ENCODE assay signal across 29 mouse cellular contexts in genomic region chrX:163981092-163981491, GRCm38 (mm10). TPM values are rescaled to one million over a fixed set of nuclear protein-coding genes. Genes with fewer than 3 reads are reported as not detected.
DNase-seq lines count a peak whose midpoint lies in the region; ATAC-seq and TF ChIP-seq lines count a peak whose summit lies in the region.
"Had no signal": no experiment of that assay in that cellular context is flagged by ENCODE, and none has a peak within 500 bp of the region (broad histone marks: within the 10 kb centered on the region; RNA-seq: fewer than 3 reads in every experiment).

No protein-coding gene starts in this region.

- no peak overlapping the region for H3K4me2 ChIP-seq in forebrain, embryonic 11.5 days (ENCODE audit: low read depth, low read length, severe bottlenecking)
- H3K4me2 ChIP-seq: embryonic facial prominence, embryonic 13.5 days; forebrain, embryonic 13.5 days; heart, embryonic 11.5 days; hindbrain, embryonic 13.5 days; intestine, embryonic 15.5 days had no signal

- peaks cover 0 to 6% of the 10 kb centered on the region in 2 experiments; a peak in 1 of 4 replicates for H3K4me1 ChIP-seq in MEL (ENCODE audit: control insufficient read depth in 1 of 2, insufficient read depth in 2 of 2, low read length in 2 of 2)
- H3K4me1 ChIP-seq in forebrain, embryonic 11.5 days (replicated peaks; ENCODE audit: control insufficient read depth, insufficient read depth, low read length): no peaks in the 10 kb centered on the region
- H3K4me1 ChIP-seq in heart, adult 2 months (ENCODE audit: control insufficient read depth, insufficient read depth, low read length): no peaks in the 10 kb centered on the region
- H3K4me1 ChIP-seq: embryonic facial prominence, embryonic 10.5 days; embryonic facial prominence, embryonic 13.5 days; forebrain, embryonic 13.5 days; hindbrain, embryonic 10.5 days; hindbrain, embryonic 13.5 days; intestine, embryonic 15.5 days had no signal

- no peaks in the 10 kb centered on the region for H3K79me2 ChIP-seq in MEL (ENCODE audit: control insufficient read depth, insufficient read depth, low read length, poor library complexity)
- H3K79me2 ChIP-seq in heart, adult 2 months (replicated peaks; ENCODE audit: control insufficient read depth, insufficient read depth, low read length): no peaks in the 10 kb centered on the region

- no peak overlapping the region for H3K9ac ChIP-seq in MEL (ENCODE audit: control insufficient read depth, low read depth, low read length, poor library complexity, severe bottlenecking)
- H3K9ac ChIP-seq in forebrain, embryonic 11.5 days (ENCODE audit: low read length): no peak overlapping the region
- no peak overlapping the region for H3K9ac ChIP-seq in heart, adult 2 months (ENCODE audit: low read depth, low read length)
- H3K9ac ChIP-seq: embryonic facial prominence, embryonic 13.5 days; forebrain, embryonic 13.5 days; hindbrain, embryonic 13.5 days; intestine, embryonic 15.5 days had no signal

- intact Hi-C loops in heart, adult 2 months (cut with DNase I): no loop called here

- DNase-seq in MEL (ENCODE audit: low read depth, low spot score): peak; percentile 63
- peak; percentile 4 for DNase-seq in c-Kit-positive CD71-negative TER-119-negative erythroid progenitor cells, embryonic 14.5 days (ENCODE audit: low read depth)
- DNase-seq in forebrain, embryonic 11.5 days (ENCODE audit: low spot score): no peak
- no peak for DNase-seq in heart, adult 2 months
- DNase-seq: adrenal gland, postnatal 10 days; adrenal gland, postnatal 36 days; B cell, adult 2 months; cerebellum, adult 11 months; cerebellum, adult 2 months; cerebellum, adult 9-11 months; cerebellum, postnatal 25 days; embryo, embryonic 11 days; gastrocnemius, adult 2 months; gastrocnemius, postnatal 14 days; kidney, adult 11 months had no signal

- TF ChIP-seq RAD21 in MEL (IDR thresholded peaks at IDR 0.05; ENCODE audit: low read depth, low read length): no peak

- no peaks in the 10 kb centered on the region; a peak in 1 of 4 replicates for H3K27me3 ChIP-seq in MEL (ENCODE audit: control insufficient read depth in 1 of 2, insufficient read depth in 2 of 2, low read length in 2 of 2)
- H3K27me3 ChIP-seq in forebrain, embryonic 11.5 days (ENCODE audit: control insufficient read depth, insufficient read depth, low read length): peaks cover 2% of the 10 kb centered on the region
- no peaks in the 10 kb centered on the region for H3K27me3 ChIP-seq in heart, adult 2 months (ENCODE audit: control insufficient read depth, insufficient read depth, low read length)
- H3K27me3 ChIP-seq: CH12.LX; forebrain, embryonic 13.5 days; hindbrain, embryonic 13.5 days; intestine, embryonic 15.5 days had no signal

- no peaks in the 10 kb centered on the region for H3K36me3 ChIP-seq in MEL (ENCODE audit: control insufficient read depth in 1 of 2, insufficient read depth in 2 of 2, low read length in 2 of 2)
- no peaks in the 10 kb centered on the region for H3K36me3 ChIP-seq in forebrain, embryonic 11.5 days (ENCODE audit: control insufficient read depth, insufficient read depth, low read length)
- H3K36me3 ChIP-seq in heart, adult 2 months (ENCODE audit: control insufficient read depth, insufficient read depth, low read length): no peaks in the 10 kb centered on the region
- H3K36me3 ChIP-seq: embryonic facial prominence, embryonic 10.5 days; embryonic facial prominence, embryonic 13.5 days; G1E; hindbrain, embryonic 10.5 days; hindbrain, embryonic 13.5 days; intestine, embryonic 15.5 days had no signal

- no peak overlapping the region for H3K4me3 ChIP-seq in MEL (ENCODE audit: control insufficient read depth in 1 of 2, insufficient read depth in 1 of 2, low read depth in 2 of 2, low read length in 2 of 2)
- no peak overlapping the region for H3K4me3 ChIP-seq in forebrain, embryonic 11.5 days (ENCODE audit: low read depth, low read length)
- H3K4me3 ChIP-seq in heart, adult 2 months: no peak overlapping the region
- H3K4me3 ChIP-seq: embryonic facial prominence, embryonic 10.5 days; embryonic facial prominence, embryonic 13.5 days; erythroblast, embryonic 14.5 days; forebrain, embryonic 13.5 days; gastrocnemius, adult 2 months; hindbrain, embryonic 10.5 days; hindbrain, embryonic 13.5 days; intestine, embryonic 15.5 days had no signal

- peak in 1 of 2 experiments; percentile 54; a peak in 1 of 4 replicates for TF ChIP-seq EP300 in MEL (IDR thresholded peaks at IDR 0.05; ENCODE audit: low read depth in 1 of 2, low read length in 2 of 2)
- TF ChIP-seq EP300 in heart, adult 2 months (IDR thresholded peaks at IDR 0.05; ENCODE audit: insufficient read depth, low read depth, low read length): no peak

- no peak for TF ChIP-seq CTCF in MEL (IDR thresholded peaks at IDR 0.05 in 2 of 3, conservative IDR thresholded peaks at IDR 0.05 in 1 of 3; ENCODE audit: control insufficient read depth in 1 of 3, insufficient read depth in 1 of 3, low read depth in 2 of 3, low read length in 3 of 3, poor library complexity in 1 of 3, severe bottlenecking in 1 of 3)
- TF ChIP-seq CTCF in heart, adult 2 months (IDR thresholded peaks at IDR 0.05): no peak

- ATAC-seq in hematopoietic stem cell, adult 5-6 weeks (replicated peaks in 1 of 2; ENCODE audit: insufficient read depth in 1 of 2, low FRiP score in 2 of 2, low TSS enrichment in 1 of 2, low read depth in 1 of 2, poor library complexity in 2 of 2, severe bottlenecking in 2 of 2): peak; percentile 68 to 71; a peak in 3 of 4 replicates
- no peak for ATAC-seq in forebrain, embryonic 11.5 days (replicated peaks; ENCODE audit: low FRiP score)
- no peak for ATAC-seq in activated CD4-positive, CD25-positive, alpha-beta regulatory T cell, adult 4 months
- ATAC-seq: forebrain, embryonic 13.5 days; forebrain, embryonic 16.5 days; hindbrain, embryonic 16.5 days; intestine, embryonic 15.5 days had no signal

- TF ChIP-seq POLR2A in MEL (IDR thresholded peaks at IDR 0.05; ENCODE audit: control insufficient read depth in 1 of 2, insufficient read depth in 1 of 2, low read depth in 1 of 2, low read length in 2 of 2, poor library complexity in 1 of 2): no peak
- TF ChIP-seq POLR2A in heart, adult 2 months (IDR thresholded peaks at IDR 0.05; ENCODE audit: insufficient read depth, low read depth, low read length): no peak

- 100% methylated on average over 1 of the region's 1 CpGs for whole genome bisulfite sequencing in forebrain, embryonic 11.5 days
- 88% methylated on average over 1 of the region's 1 CpGs for WGBS in heart, adult 2 months

- no peaks in the 10 kb centered on the region for H3K9me3 ChIP-seq in MEL (replicated peaks; ENCODE audit: insufficient read depth, low read length)
- no peaks in the 10 kb centered on the region for H3K9me3 ChIP-seq in forebrain, embryonic 11.5 days (ENCODE audit: control insufficient read depth, low read length)
- H3K9me3 ChIP-seq: embryonic facial prominence, embryonic 10.5 days; embryonic facial prominence, embryonic 13.5 days; forebrain, embryonic 13.5 days; G1E; hindbrain, embryonic 10.5 days; hindbrain, embryonic 13.5 days; intestine, embryonic 15.5 days had no signal

- H3K27ac ChIP-seq in MEL (ENCODE audit: control insufficient read depth, low read depth, low read length): no peak overlapping the region
- H3K27ac ChIP-seq in forebrain, embryonic 11.5 days (ENCODE audit: low read depth, low read length): no peak overlapping the region
- no peak overlapping the region for H3K27ac ChIP-seq in heart, adult 2 months
- H3K27ac ChIP-seq: embryonic facial prominence, embryonic 10.5 days; embryonic facial prominence, embryonic 13.5 days; forebrain, embryonic 13.5 days; gastrocnemius, adult 2 months; hindbrain, embryonic 10.5 days; hindbrain, embryonic 13.5 days; intestine, embryonic 15.5 days had no signal

TF ChIP-seq in MEL, 35 proteins besides CTCF, POLR2A, EP300 and RAD21:
- TF ChIP-seq ELF1 (IDR thresholded peaks at IDR 0.05; ENCODE audit: low read depth, low read length): 0 out of 2 replicates have a peak, but pooled peaks have one; percentile 24
- TF ChIP-seq POLR2AphosphoS5 (IDR thresholded peaks at IDR 0.05; ENCODE audit: borderline replicate concordance, low read depth, low read length): no peak
- peak; percentile 37 for TF ChIP-seq GATA1 (IDR thresholded peaks at IDR 0.05; ENCODE audit: low read depth, low read length)

RNA-seq across cellular contexts. Expression of gene Zrsr2, which starts 22.6 kb away (rescaled TPM):
- total RNA-seq in MEL (2012; rRNA removed): 25.8 and 27.5 TPM in 2 replicates
- polyA plus RNA-seq in MEL (2012; ENCODE audit: insufficient read depth in 1 of 2, insufficient read length in 2 of 2, low read depth in 1 of 2, low replicate concordance in 2 of 2, missing spikeins in 1 of 2): 10 to 100 TPM in 1 of 2 experiments, not detected in 1; 96.4 TPM
- 58.7 and 87.7 TPM in 2 replicates for total RNA-seq in hematopoietic stem cell, adult 5-6 weeks (2017)
- polyA plus RNA-seq in forebrain, embryonic 11.5 days (2014; fragmentation: Nextera tagmentation; extraction: Ambion mirVana): 49.2 and 60.6 TPM in 2 replicates
- 10 to 100 TPM; 35.7 to 43.8 TPM for polyA plus RNA-seq in activated CD4-positive, CD25-positive, alpha-beta regulatory T cell, adult 4 months (2017; shearing (Covaris generic))
- 10 to 100 TPM in 1 of 2 experiments, 1 to 10 TPM in 1; 7.9 to 12.9 TPM for total RNA-seq in heart, adult 2 months (2021)
- 3.6 and 5.5 TPM in 2 replicates for polyA plus RNA-seq in heart, adult 2 months (2012; rRNA removed)

RNA-seq across cellular contexts. Expression of gene Car5b, which starts 46.7 kb away (rescaled TPM):
- 0.23 and 0.50 TPM in 2 replicates for total RNA-seq in MEL (2012; rRNA removed)
- under 1 TPM in 1 of 2 experiments, not detected in 1; 0.31 TPM for polyA plus RNA-seq in MEL (2012; ENCODE audit: insufficient read depth in 1 of 2, insufficient read length in 2 of 2, low read depth in 1 of 2, low replicate concordance in 2 of 2, missing spikeins in 1 of 2)
- 1.5 and 2.1 TPM in 2 replicates for total RNA-seq in hematopoietic stem cell, adult 5-6 weeks (2017)
- 0.55 TPM in 2 replicates for polyA plus RNA-seq in forebrain, embryonic 11.5 days (2014; fragmentation: Nextera tagmentation; extraction: Ambion mirVana)
- polyA plus RNA-seq in activated CD4-positive, CD25-positive, alpha-beta regulatory T cell, adult 4 months (2017; shearing (Covaris generic)): 1 to 10 TPM; 7.1 to 9.9 TPM
- 1 to 10 TPM in 1 of 2 experiments, under 1 TPM in 1; 0.55 to 1.2 TPM for total RNA-seq in heart, adult 2 months (2021)
- 2.0 and 3.1 TPM in 2 replicates for polyA plus RNA-seq in heart, adult 2 months (2012; rRNA removed)
- polyA plus RNA-seq: erythroblast, embryonic 14.5 days; G1E had no signal

Comparison
In these comparisons a context has a peak if more than half of its experiments do, and no peak if none do; other contexts are left out.
1. DNase-seq: peak in MEL (single experiment) and c-Kit-positive CD71-negative TER-119-negative erythroid progenitor cells, embryonic 14.5 days (single experiment); none in forebrain, embryonic 11.5 days (single experiment) and heart, adult 2 months (0 of 2).
2. ATAC-seq: peak in hematopoietic stem cell, adult 5-6 weeks (2 of 2); none in forebrain, embryonic 11.5 days (single experiment) and activated CD4-positive, CD25-positive, alpha-beta regulatory T cell, adult 4 months (single experiment).